24 mouse cellular contexts compared by ENCODE assay signal in genomic region chr5:73731991-73732565, GRCm38 (mm10).
DNase-seq lines count a peak whose midpoint lies in the region; ATAC-seq and TF ChIP-seq lines count a peak whose summit lies in the region.
"Had no signal": no experiment of that assay in that cellular context is flagged by ENCODE, and none has a peak within 500 bp of the region (broad histone marks: within the 10 kb centered on the region; RNA-seq: fewer than 3 reads in every experiment).

No protein-coding gene starts in this region.

- peak; percentile 5 for DNase-seq in adrenal gland, postnatal 10 days
- DNase-seq in adrenal gland, postnatal 14 days, result no peak
- DNase-seq in kidney, postnatal 0 days (ENCODE audit: low spot score), result peak; percentile 26
- peak; percentile 58 for DNase-seq in embryo, embryonic 11 days
- peak; percentile 62 for DNase-seq in limb, embryonic 11.5 days (ENCODE audit: low spot score)
- DNase-seq in ovary, adult 18-20 months (ENCODE audit: low spot score), result no peak
- no peak for DNase-seq in left cerebral cortex, adult 9 months (ENCODE audit: low spot score in 2 of 2)
- DNase-seq: cerebellum, adult 18-20 months; forebrain, postnatal 0 days; gastrocnemius, postnatal 25 days; heart, postnatal 10 days; liver, embryonic 13.5 days; right cerebral cortex, adult 18-20 months; spleen, adult 18-20 months; thymus, adult 2 months had no signal

- H3K27me3 ChIP-seq in kidney, postnatal 0 days (ENCODE audit: insufficient read depth, low read length), result no peaks in the 10 kb centered on the region
- H3K27me3 ChIP-seq in kidney, embryonic 15.5 days, result no peaks in the 10 kb centered on the region
- H3K27me3 ChIP-seq in limb, embryonic 11.5 days (ENCODE audit: control insufficient read depth, insufficient read depth, low read length), result no peaks in the 10 kb centered on the region
- H3K27me3 ChIP-seq: liver, embryonic 13.5 days; midbrain, embryonic 13.5 days had no signal

- no peak overlapping the region for H3K4me3 ChIP-seq in kidney, postnatal 0 days (replicated peaks; ENCODE audit: low read depth, low read length)
- H3K4me3 ChIP-seq in kidney, embryonic 15.5 days (replicated peaks), result no peak overlapping the region
- H3K4me3 ChIP-seq in limb, embryonic 11.5 days (ENCODE audit: low read depth, low read length), result no peak overlapping the region
- H3K4me3 ChIP-seq: heart, embryonic 10.5 days; liver, embryonic 13.5 days; lung, embryonic 15.5 days; midbrain, embryonic 13.5 days; myocyte had no signal

- WGBS in kidney, postnatal 0 days, result 25% methylated on average over 9 of the region's 9 CpGs
- WGBS in kidney, embryonic 15.5 days, result 27% methylated on average over 9 of the region's 9 CpGs
- 11% methylated on average over 9 of the region's 9 CpGs for WGBS in limb, embryonic 11.5 days

- no peak for TF ChIP-seq CTCF in kidney, postnatal 0 days (IDR thresholded peaks at IDR 0.05; ENCODE audit: low read depth)

- ATAC-seq in kidney, postnatal 0 days (replicated peaks; ENCODE audit: low FRiP score, low read depth), result no peak
- ATAC-seq in kidney, embryonic 15.5 days (replicated peaks; ENCODE audit: low FRiP score), result no peak
- ATAC-seq in limb, embryonic 11.5 days (ENCODE audit: insufficient number of reproducible peaks, low FRiP score, low TSS enrichment, low read depth), result no peak
- ATAC-seq: CD4-positive, CD25-positive, alpha-beta regulatory T cell, adult 4 months; forebrain, postnatal 0 days; hindbrain, embryonic 16.5 days; intestine, postnatal 0 days; midbrain, embryonic 13.5 days had no signal

- no peak overlapping the region for H3K4me2 ChIP-seq in kidney, postnatal 0 days (ENCODE audit: low read length)
- no peak overlapping the region for H3K4me2 ChIP-seq in kidney, embryonic 15.5 days
- no peak overlapping the region for H3K4me2 ChIP-seq in limb, embryonic 11.5 days (ENCODE audit: low read depth, severe bottlenecking)
- H3K4me2 ChIP-seq: liver, embryonic 13.5 days; lung, embryonic 15.5 days; midbrain, embryonic 13.5 days had no signal

- H3K9ac ChIP-seq in kidney, postnatal 0 days (ENCODE audit: low read depth, low read length), result no peak overlapping the region
- H3K9ac ChIP-seq in kidney, embryonic 15.5 days, result no peak overlapping the region
- H3K9ac ChIP-seq in limb, embryonic 11.5 days (ENCODE audit: low read length), result no peak overlapping the region
- H3K9ac ChIP-seq: forebrain, postnatal 0 days; liver, embryonic 13.5 days; lung, embryonic 15.5 days; midbrain, embryonic 13.5 days had no signal

- H3K9me3 ChIP-seq in kidney, postnatal 0 days (replicated peaks; ENCODE audit: low read length), result no peaks in the 10 kb centered on the region
- no peaks in the 10 kb centered on the region for H3K9me3 ChIP-seq in kidney, embryonic 15.5 days (replicated peaks)
- no peaks in the 10 kb centered on the region for H3K9me3 ChIP-seq in limb, embryonic 11.5 days (ENCODE audit: control insufficient read depth, low read length)
- H3K9me3 ChIP-seq: heart, embryonic 10.5 days; liver, embryonic 13.5 days; lung, embryonic 15.5 days; midbrain, embryonic 13.5 days had no signal

- H3K36me3 ChIP-seq in kidney, postnatal 0 days (ENCODE audit: insufficient read depth, low read length), result no peaks in the 10 kb centered on the region
- H3K36me3 ChIP-seq in kidney, embryonic 15.5 days, result no peaks in the 10 kb centered on the region
- H3K36me3 ChIP-seq in limb, embryonic 11.5 days (ENCODE audit: control insufficient read depth, insufficient read depth, low read length), result no peaks in the 10 kb centered on the region
- H3K36me3 ChIP-seq: heart, embryonic 10.5 days; liver, embryonic 13.5 days; lung, embryonic 15.5 days; midbrain, embryonic 13.5 days had no signal

- no peak overlapping the region for H3K27ac ChIP-seq in kidney, postnatal 0 days
- H3K27ac ChIP-seq in kidney, embryonic 15.5 days, result no peak overlapping the region
- peak overlapping the region; percentile 67; the same call in 1 of the 2 replicates for H3K27ac ChIP-seq in limb, embryonic 11.5 days (replicated peaks; ENCODE audit: low read depth, low read length)
- H3K27ac ChIP-seq: heart, embryonic 10.5 days; liver, embryonic 13.5 days; lung, embryonic 15.5 days; macrophage; midbrain, embryonic 13.5 days had no signal

- H3K4me1 ChIP-seq in kidney, postnatal 0 days (replicated peaks; ENCODE audit: insufficient read depth, low read length), result no peaks in the 10 kb centered on the region
- H3K4me1 ChIP-seq in kidney, embryonic 15.5 days, result peaks cover 21% of the 10 kb centered on the region
- peaks cover 25% of the 10 kb centered on the region for H3K4me1 ChIP-seq in limb, embryonic 11.5 days (ENCODE audit: control insufficient read depth, insufficient read depth, low read length)
- H3K4me1 ChIP-seq: liver, embryonic 13.5 days; midbrain, embryonic 13.5 days had no signal

Comparison
In these comparisons a context has a peak if more than half of its experiments do, and no peak if none do; other contexts are left out.
1. DNase-seq: peak in adrenal gland, postnatal 10 days (single experiment), kidney, postnatal 0 days (single experiment), embryo, embryonic 11 days (single experiment) and limb, embryonic 11.5 days (single experiment); none in adrenal gland, postnatal 14 days (single experiment), ovary, adult 18-20 months (single experiment) and left cerebral cortex, adult 9 months (0 of 2).